Mouse (Mus musculus) liver, adult 2 months (tissue): ENCODE measurements at regions not wholly inside any gene's neighbourhood (a gene's known extent, or its start where the extent isn't known, plus 50 kb on each side); places are given as distances from the start of the nearest gene placed in this dataset.
A peak's percentile ranks its signal among the peaks of the same experiment; 100 is the strongest.

ENCODE experiments used
- DNase-seq: peaks from one replicate; pipeline ENCODE4 v3.0.0-alpha.2; 2011; ENCODE audit warnings: low read depth, low spot score; ENCODE audit errors: extremely low read depth
- H3K27ac ChIP-seq: fragments of 200-500 bp; replicated peaks from 2 replicates; pipeline ENCODE4 v1.5.1; 2012; ENCODE audit warnings: low read depth, mild to moderate bottlenecking, control low read depth, inconsistent platforms, low read length; ENCODE audit not compliant: insufficient read depth
- H3K27me3 ChIP-seq: fragments of 200-500 bp; 2 replicates; pipeline ENCODE4 v1.6.1; 2012; ENCODE audit warnings: mild to moderate bottlenecking, moderate library complexity, low read length, inconsistent platforms; ENCODE audit not compliant: control insufficient read depth, insufficient read depth
- H3K36me3 ChIP-seq: fragments of 200-500 bp; 2 replicates; pipeline ENCODE4 v1.6.1; 2012; ENCODE audit warnings: low read length, inconsistent platforms; ENCODE audit not compliant: control insufficient read depth, insufficient read depth
- H3K4me1 ChIP-seq: fragments of 200-500 bp; 2 replicates; pipeline ENCODE4 v1.6.1; 2011; ENCODE audit warnings: low read length; ENCODE audit not compliant: control insufficient read depth, insufficient read depth
- H3K4me3 ChIP-seq: fragments of 200-500 bp; 2 replicates; pipeline ENCODE4 v1.5.1; 2011; ENCODE audit warnings: low read depth, mild to moderate bottlenecking, control low read depth, low read length, moderate library complexity; ENCODE audit not compliant: insufficient read depth
- H3K79me2 ChIP-seq: fragments of 200-500 bp; 2 replicates; pipeline ENCODE4 v1.6.1; 2012; ENCODE audit warnings: inconsistent platforms, mild to moderate bottlenecking, low read length, moderate library complexity; ENCODE audit not compliant: control insufficient read depth, insufficient read depth
- H3K9ac ChIP-seq: fragments of 200-500 bp; 2 replicates; pipeline ENCODE4 v1.6.1; 2012; ENCODE audit warnings: low read depth, mild to moderate bottlenecking, control low read depth, inconsistent platforms, low read length
- CTCF ChIP-seq: fragments of 200-500 bp; IDR thresholded peaks from 2 replicates; pipeline ENCODE4 v1.5.1; 2011; ENCODE audit warnings: low read depth, low read length, control low read depth
- POLR2A ChIP-seq: fragments of 200-500 bp; IDR thresholded peaks from 2 replicates; pipeline ENCODE4 v1.6.1; 2011; ENCODE audit warnings: low read length, control low read depth; ENCODE audit not compliant: insufficient read depth; ENCODE audit errors: extremely low read depth
- WGBS: fragments of 180-500 bp; shearing (Covaris S2); methylation state at CpG from one replicate; pipeline ENCODE4 v1.1.7; 2018; 5-methylcytosine and 5-hydroxymethylcytosine counted together

DNA sequence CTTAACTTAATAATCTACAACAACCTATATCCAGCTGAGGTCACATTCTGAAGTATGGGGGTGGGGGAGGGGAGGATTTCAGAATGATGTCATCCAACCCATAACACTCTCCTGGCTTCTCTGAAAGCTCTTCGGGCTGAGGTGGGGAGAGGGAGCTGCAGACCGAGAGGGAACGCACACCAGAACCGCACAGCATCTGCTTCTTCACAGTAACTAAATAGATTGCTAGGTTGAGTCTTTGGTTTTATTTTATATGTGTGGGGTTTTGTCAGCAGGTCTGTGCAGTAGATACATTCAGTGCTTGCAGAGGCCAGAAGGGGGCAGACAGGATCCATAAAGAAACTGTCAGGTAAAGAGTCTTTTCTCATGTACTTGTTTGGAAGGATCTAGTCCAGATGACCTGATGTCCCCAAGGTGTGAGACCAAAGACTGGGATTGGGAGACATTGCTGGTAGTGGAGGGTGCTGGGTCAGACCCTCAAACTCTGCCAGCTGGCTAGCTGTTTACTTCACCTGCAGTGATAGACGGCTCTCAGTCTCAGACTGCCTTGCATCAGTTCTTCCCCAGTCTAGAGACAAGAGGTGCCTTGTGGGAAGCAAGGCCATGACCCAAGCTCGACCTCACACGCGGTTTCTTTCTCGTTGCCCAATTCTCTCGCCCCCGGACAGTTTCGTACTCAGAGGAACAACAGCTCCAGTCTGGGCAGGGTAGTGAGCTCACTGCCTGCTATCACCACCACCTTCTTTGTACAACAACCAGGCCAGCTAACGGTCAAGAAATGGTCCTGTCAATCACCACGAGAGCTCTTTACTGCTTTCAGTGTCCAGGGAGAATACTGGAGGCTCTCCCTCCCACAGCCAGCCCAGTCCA, 83.2 kb upstream of the C1qtnf3 start:
- WGBS: 42% methylated on average over 14 of the region's 14 CpGs

GRCm38 (mm10) chr15:10869879-10870278, 82.3 kb upstream of the C1qtnf3 start:
- H3K4me3 ChIP-seq: no peak overlapping the region
- no peaks in the 10 kb centered on the region for H3K27me3 ChIP-seq
- H3K79me2 ChIP-seq: no peaks in the 10 kb centered on the region
- TF ChIP-seq CTCF: no peak
- no peaks in the 10 kb centered on the region for H3K36me3 ChIP-seq
- 74% methylated on average over 13 of the region's 13 CpGs for WGBS
- H3K27ac ChIP-seq: no peak overlapping the region
- H3K4me1 ChIP-seq: peaks cover 4% of the 10 kb centered on the region; the same call in 1 of the 2 replicates
- no peak for DNase-seq
- no peak overlapping the region for H3K9ac ChIP-seq

More for the DNA sequence above, 83.2 kb upstream of the C1qtnf3 start:
- Histone ChIP-seq H3K9ac (no peak overlapping the region), H3K27ac (no peak overlapping the region), H3K36me3 (no peaks in the 10 kb centered on the region), H3K79me2 (no peaks in the 10 kb centered on the region), H3K4me3 (no peak overlapping the region), H3K27me3 (no peaks in the 10 kb centered on the region), H3K4me1 (peaks cover 4% of the 10 kb centered on the region; the same call in 1 of the 2 replicates)
- peak; percentile 79 for DNase-seq
- TF ChIP-seq POLR2A (no peak), CTCF (peak; percentile 46)

DNA sequence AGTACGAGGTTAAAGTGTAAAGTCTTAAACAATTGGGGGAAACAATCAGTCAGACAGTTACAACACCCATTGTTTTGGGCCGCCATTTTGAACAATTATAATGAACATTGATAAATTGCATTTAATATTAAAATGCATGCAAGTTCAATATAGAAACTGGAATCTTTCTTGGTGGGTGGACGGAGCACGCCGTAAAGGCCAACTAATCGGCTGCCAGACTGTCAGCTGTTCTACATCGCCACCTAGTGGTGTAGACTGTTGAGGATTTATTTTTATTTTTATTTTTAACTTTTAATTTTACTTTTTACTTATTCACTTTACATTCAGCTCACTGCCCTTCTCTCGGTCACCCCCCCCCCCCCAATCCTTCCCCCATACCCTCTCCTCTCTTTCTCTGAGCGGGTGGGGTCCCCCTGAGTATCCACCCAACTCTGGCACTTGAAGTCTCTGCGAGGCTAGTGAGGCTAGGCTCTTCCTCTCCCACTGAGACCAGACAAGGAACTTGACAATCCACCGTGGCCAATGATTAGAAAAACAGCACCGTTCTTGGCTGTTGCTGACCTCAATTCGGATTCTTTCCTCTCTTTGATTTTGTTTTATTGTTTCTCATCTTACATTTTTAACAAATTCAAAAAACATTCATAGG, 79.7 kb upstream of the C1qtnf3 start:
- H3K4me3 ChIP-seq: no peak overlapping the region
- TF ChIP-seq CTCF (peak; percentile 71), POLR2A (no peak)
- peak; percentile 47 for DNase-seq

GRCm38 (mm10) chr15:10876328-10876727, 75.8 kb upstream of the C1qtnf3 start:
- H3K4me1 ChIP-seq: peaks cover 10% of the 10 kb centered on the region
- 73% methylated on average over 5 of the region's 5 CpGs for WGBS
- no peaks in the 10 kb centered on the region for H3K79me2 ChIP-seq
- H3K36me3 ChIP-seq: no peaks in the 10 kb centered on the region
- no peak overlapping the region for H3K4me3 ChIP-seq
- no peaks in the 10 kb centered on the region for H3K27me3 ChIP-seq
- peak; percentile 54 for DNase-seq
- H3K9ac ChIP-seq: no peak overlapping the region
- H3K27ac ChIP-seq: no peak overlapping the region
- no peak for TF ChIP-seq POLR2A
- no peak for TF ChIP-seq CTCF

More for the DNA sequence above, 79.7 kb upstream of the C1qtnf3 start:
- H3K79me2 ChIP-seq: no peaks in the 10 kb centered on the region
- H3K27me3 ChIP-seq: no peaks in the 10 kb centered on the region
- no peak overlapping the region for H3K9ac ChIP-seq
- H3K27ac ChIP-seq: no peak overlapping the region
- WGBS: 17% methylated on average over 13 of the region's 13 CpGs
- H3K36me3 ChIP-seq: no peaks in the 10 kb centered on the region
- H3K4me1 ChIP-seq: peaks cover 4% of the 10 kb centered on the region; the same call in 1 of the 2 replicates

DNA sequence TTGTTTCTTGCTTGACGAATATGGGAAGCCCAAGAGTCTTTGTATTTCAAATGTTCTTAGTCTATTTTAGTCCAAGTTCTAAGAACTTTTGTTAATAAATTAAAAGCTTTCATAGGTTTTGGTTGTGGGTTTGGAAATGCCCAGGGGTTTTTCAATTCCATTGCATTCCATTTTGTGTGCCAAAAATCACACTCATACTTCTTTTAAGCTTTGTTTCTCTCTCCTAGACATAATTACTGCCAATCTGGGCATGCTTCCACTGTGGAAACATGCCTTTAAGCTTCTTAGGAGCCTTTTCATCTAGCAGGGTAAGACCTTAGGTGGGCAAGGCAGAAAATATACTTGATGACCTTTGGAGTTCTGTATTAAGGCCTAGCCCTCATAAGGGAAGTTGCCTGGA, 70.4 kb upstream of the C1qtnf3 start:
- Histone ChIP-seq H3K9ac (no peak overlapping the region), H3K4me1 (peaks cover 10% of the 10 kb centered on the region), H3K79me2 (no peaks in the 10 kb centered on the region), H3K27ac (0 out of 2 replicates have a peak overlapping the region, but pooled peaks have one; percentile 17), H3K27me3 (no peaks in the 10 kb centered on the region), H3K4me3 (no peak overlapping the region), H3K36me3 (no peaks in the 10 kb centered on the region)
- WGBS: 80% methylated on average over 1 of the region's 1 CpGs
- no peak for DNase-seq
- TF ChIP-seq CTCF (no peak), POLR2A (no peak)
